Mouse (Mus musculus): ENCODE results near the gene Olfr1247.
"Not testable (repeated sequence)": the region's sequence is repeated elsewhere in the genome, so short reads cannot be mapped to it uniquely, and the experiment has no call there.

The Olfr1247 gene

DNA sequence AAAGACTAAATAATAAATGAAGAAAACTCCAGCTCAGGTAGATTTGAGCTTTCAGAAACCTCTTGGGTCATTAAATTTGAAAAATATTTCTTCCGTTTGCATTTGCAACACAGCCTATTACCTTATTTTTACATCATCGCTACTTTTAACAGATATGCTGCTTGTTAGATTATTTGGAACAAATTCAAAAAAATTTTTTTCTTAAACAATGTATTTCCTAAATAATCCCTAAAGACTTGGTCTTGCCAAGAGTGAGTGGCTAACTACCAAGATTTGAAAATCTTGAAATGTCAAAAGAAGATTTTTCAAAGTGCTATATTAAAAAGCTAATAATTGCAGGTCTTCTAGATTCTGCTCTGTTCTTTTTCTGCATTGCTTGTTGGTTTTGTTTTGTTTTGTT, at the start of gene Olfr1247:
Gene Olfr1247, minus strand, starts transcription at position 101 of the 400 bp plus-strand sequence.
- DNase-seq (ENCODE audit: low read depth, low spot score), result no peak

DNA sequence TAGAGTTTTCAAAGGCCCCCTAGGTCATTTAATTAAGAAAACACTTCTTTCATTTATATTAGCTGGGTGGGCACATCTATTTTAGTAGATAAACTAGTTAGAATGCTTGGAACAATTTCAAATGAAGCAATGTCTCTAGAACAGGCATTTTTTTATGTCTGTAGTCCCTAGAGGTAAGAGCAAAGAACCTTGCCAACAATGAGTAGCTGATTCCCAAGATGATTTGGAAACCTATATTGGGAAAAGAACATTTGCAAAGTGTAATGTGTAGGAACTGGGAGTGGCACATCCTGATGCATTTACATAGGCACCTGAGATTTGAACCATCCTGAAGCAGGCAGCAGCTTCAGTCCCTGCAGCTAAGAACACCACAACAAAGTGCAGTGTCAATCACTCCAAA, 47.4 kb upstream of the Olfr1247 start, which contains the start of gene Olfr1250:
Gene Olfr1250, minus strand, starts transcription at position 101 of the 400 bp plus-strand sequence.
- no peak for DNase-seq (ENCODE audit: low read depth, low spot score)

DNA sequence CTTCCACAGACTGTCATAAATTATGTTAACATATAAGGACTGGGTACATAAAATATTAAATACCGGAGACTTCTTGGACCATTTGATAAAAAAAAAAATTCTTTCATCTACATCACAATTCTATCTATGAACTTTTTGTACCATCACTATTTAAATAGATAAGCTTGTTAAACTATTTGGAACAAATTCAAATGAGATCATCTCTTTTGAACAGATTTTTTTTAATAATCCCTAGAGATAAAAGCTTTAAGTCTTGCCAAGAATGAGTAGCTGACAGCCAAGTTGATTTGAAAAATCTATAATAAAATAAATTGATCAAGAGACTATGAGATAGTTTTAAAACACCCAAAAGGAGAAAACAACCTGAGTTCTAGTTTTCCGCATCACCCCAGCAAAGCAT, 21.0 kb upstream of the Olfr1247 start, which contains the start of gene Olfr1249:
Gene Olfr1249, minus strand, starts transcription at position 101 of the 400 bp plus-strand sequence.
- no peak for DNase-seq (ENCODE audit: low read depth, low spot score)

DNA sequence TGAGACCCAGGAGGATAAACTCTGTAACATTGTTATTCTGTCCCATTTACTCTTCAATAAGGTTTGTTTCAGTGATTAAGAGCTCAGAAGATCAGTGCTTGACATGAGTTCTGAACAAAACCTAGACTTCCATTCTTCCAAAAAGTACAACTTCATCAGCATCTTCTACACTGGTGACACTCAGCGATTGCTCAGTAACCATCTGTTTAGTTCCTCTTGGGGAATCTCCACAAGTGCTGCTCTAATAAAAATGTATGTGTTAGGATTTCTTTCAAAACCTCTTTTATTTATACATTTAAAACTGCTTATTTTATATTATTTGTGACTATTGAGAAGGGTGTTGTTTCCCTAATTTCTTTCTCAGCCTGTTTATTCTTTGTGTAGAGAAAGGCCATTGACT, 4.2 kb upstream of the Olfr1247 start, which contains the start of gene Olfr1248:
Gene Olfr1248, minus strand, starts transcription at position 101 of the 400 bp plus-strand sequence.
- not testable (repeated sequence) for DNase-seq (ENCODE audit: low read depth, low spot score)

DNA sequence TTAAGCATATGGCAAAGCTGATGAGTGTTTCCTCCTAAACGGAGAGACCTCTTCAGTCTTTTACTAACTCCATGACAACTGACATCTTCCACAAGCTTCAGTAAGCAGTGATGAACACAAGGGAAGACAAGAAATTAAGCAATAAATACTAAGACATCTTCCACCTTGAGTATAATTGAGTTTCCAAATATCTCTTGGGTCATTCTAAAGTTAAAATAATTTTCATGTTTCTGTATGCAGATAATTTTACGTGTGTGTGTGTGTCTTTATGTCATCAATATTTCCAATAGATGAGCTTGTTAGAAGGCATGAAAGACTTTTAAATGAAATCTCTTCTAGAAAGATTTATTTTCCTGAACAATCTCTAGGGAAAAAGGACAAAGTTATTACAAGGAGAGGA, 20.9 kb downstream of the Olfr1247 start, which contains the start of gene Olfr1246:
Gene Olfr1246, minus strand, starts transcription at position 101 of the 400 bp plus-strand sequence.
- no peak for DNase-seq (ENCODE audit: low read depth, low spot score)

DNA sequence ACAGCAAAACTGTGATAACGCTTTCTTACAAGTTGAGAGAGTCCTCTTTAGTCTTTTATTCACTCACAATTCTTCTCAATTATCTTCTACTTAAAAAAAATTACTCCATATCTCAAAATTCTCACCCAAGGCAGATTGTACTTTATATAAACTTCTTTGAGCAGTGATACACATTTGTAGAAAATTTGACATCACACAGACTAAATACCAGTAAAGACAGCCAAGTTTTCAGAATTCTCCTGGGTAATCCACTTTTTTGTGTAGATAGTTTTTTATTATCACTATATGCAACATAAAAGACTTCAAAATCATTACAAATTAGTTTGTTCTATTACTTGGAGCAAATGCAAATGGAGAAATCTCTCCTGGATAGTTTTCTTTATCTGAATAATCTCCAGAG, 35.6 kb downstream of the Olfr1247 start, which contains the start of gene Olfr1245:
Gene Olfr1245, minus strand, starts transcription at position 101 of the 400 bp plus-strand sequence.
- DNase-seq (ENCODE audit: low read depth, low spot score), result no peak

DNA sequence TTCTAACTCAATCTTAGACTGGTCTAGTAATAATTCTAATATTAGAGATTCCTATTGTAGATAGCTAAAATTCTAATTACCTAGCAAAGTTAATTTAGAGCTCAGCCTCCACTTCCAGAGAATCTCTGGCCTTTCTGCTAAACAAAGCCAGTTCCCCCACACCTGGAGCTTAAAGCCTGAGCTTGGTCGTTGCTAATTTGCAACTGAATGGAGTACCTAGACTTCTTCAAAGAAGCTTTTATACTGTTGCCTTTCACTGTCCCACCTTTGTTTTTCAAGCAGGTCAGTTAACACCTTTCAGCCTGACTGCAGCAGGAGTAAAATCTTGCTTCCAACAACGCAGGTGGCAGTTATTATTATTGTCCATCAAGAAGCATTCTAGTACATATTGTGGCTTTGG, 51.2 kb downstream of the Olfr1247 start:
- peak; percentile 77 for DNase-seq (ENCODE audit: low read depth, low spot score)
